Mouse (Mus musculus): ENCODE results near the gene Uvssa. TPM values are rescaled to one million over a fixed set of nuclear protein-coding genes. Genes with fewer than 3 reads are reported as not detected.

Gene Uvssa
- polyA plus RNA-seq, 1 experiment from 2014 or later: 12.0 TPM

DNA sequence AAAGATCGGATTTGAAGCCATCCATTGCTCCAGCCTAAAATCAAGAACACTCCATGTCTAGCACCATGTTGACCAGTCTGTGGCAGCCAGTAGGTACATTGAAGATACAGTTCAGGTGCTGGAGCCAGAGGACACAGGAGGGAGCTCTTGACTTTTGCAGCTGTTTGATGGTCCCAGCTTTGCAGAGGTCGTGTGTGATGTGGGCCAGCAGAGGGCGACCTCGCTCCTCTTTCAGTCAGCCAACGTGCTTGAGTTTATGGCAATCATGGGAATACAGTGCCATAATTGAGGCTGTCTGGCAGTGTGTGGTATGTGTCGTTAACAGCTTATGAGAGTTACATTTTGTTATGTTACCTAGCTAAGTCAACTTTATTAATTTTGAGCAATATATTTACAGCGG lies 15.5 kb downstream of the Uvssa start:
- Histone ChIP-seq H3K4me1 (ENCODE audit: control insufficient read depth, insufficient read depth, low read length) (no peaks in the 10 kb centered on the region), H3K9me3 (ENCODE audit: control insufficient read depth, low read depth, low read length) (no peaks in the 10 kb centered on the region), H3K27ac (ENCODE audit: low read length) (no peak overlapping the region), H3K4me3 (ENCODE audit: low read depth, low read length) (no peak overlapping the region), H3K27me3 (ENCODE audit: control insufficient read depth, insufficient read depth, low read length) (no peaks in the 10 kb centered on the region), H3K9ac (replicated peaks; ENCODE audit: low read depth, low read length) (no peak overlapping the region), H3K36me3 (ENCODE audit: control insufficient read depth, insufficient read depth, low read length) (peaks cover 9% of the 10 kb centered on the region), H3K4me2 (replicated peaks; ENCODE audit: low read depth, low read length) (no peak overlapping the region)
- WGBS: 18% methylated on average over 7 of the region's 7 CpGs
- ATAC-seq (ENCODE audit: insufficient number of reproducible peaks, insufficient read depth, low FRiP score, low read depth): no peak

GRCm38 (mm10) chr5:33395693-33396092 lies 17.3 kb downstream of the Uvssa start:
- ATAC-seq (ENCODE audit: insufficient number of reproducible peaks, insufficient read depth, low FRiP score, low read depth): no peak
- H3K27me3 ChIP-seq (ENCODE audit: control insufficient read depth, insufficient read depth, low read length): no peaks in the 10 kb centered on the region
- no peaks in the 10 kb centered on the region for H3K9me3 ChIP-seq (ENCODE audit: control insufficient read depth, low read depth, low read length)
- peaks cover 6% of the 10 kb centered on the region; the same call in 1 of the 2 replicates for H3K36me3 ChIP-seq (ENCODE audit: control insufficient read depth, insufficient read depth, low read length)
- H3K27ac ChIP-seq (ENCODE audit: low read length): no peak overlapping the region
- 86% methylated on average over 11 of the region's 11 CpGs for WGBS
- no peak overlapping the region for H3K4me2 ChIP-seq (replicated peaks; ENCODE audit: low read depth, low read length)
- H3K9ac ChIP-seq (replicated peaks; ENCODE audit: low read depth, low read length): no peak overlapping the region
- no peaks in the 10 kb centered on the region for H3K4me1 ChIP-seq (ENCODE audit: control insufficient read depth, insufficient read depth, low read length)
- no peak overlapping the region for H3K4me3 ChIP-seq (ENCODE audit: low read depth, low read length)

DNA sequence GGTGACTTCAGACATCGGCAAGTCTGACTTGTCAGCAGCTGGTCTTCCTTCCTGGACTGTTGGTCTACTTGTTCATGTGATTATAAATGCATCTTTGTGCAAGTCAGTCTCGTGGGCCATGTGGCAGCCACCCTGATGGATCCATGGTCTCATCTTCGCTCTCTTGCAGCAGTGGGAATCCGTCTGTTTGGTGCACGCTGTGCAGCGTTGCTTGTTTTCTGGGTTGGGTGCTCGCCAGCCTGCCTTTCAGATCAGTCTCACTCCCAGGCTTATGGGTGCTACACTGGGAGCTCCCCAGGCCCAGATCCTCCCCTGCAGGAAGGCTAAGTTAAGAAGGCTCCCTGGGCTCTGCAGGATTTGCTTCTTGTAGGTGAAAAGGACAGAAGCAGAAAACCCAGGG lies 18.5 kb downstream of the Uvssa start:
- no peak for ATAC-seq (ENCODE audit: insufficient number of reproducible peaks, insufficient read depth, low FRiP score, low read depth)
- H3K27me3 ChIP-seq (ENCODE audit: control insufficient read depth, insufficient read depth, low read length): no peaks in the 10 kb centered on the region
- H3K36me3 ChIP-seq (ENCODE audit: control insufficient read depth, insufficient read depth, low read length): peaks cover 4% of the 10 kb centered on the region; the same call in 1 of the 2 replicates
- H3K4me2 ChIP-seq (replicated peaks; ENCODE audit: low read depth, low read length): no peak overlapping the region
- no peak overlapping the region for H3K27ac ChIP-seq (ENCODE audit: low read length)
- no peak overlapping the region for H3K9ac ChIP-seq (replicated peaks; ENCODE audit: low read depth, low read length)
- no peak overlapping the region for H3K4me3 ChIP-seq (ENCODE audit: low read depth, low read length)
- WGBS: 79% methylated on average over 7 of the region's 7 CpGs
- H3K4me1 ChIP-seq (ENCODE audit: control insufficient read depth, insufficient read depth, low read length): no peaks in the 10 kb centered on the region
- no peaks in the 10 kb centered on the region for H3K9me3 ChIP-seq (ENCODE audit: control insufficient read depth, low read depth, low read length)

- Histone ChIP-seq H3K27me3 (ENCODE audit: control insufficient read depth, insufficient read depth, low read length) (no peaks in the 10 kb centered on the region), H3K4me2 (replicated peaks; ENCODE audit: low read depth, low read length) (no peak overlapping the region), H3K9ac (replicated peaks; ENCODE audit: low read depth, low read length) (no peak overlapping the region), H3K9me3 (ENCODE audit: control insufficient read depth, low read depth, low read length) (no peaks in the 10 kb centered on the region), H3K4me3 (ENCODE audit: low read depth, low read length) (no peak overlapping the region), H3K27ac (ENCODE audit: low read length) (no peak overlapping the region), H3K36me3 (ENCODE audit: control insufficient read depth, insufficient read depth, low read length) (no peaks in the 10 kb centered on the region), H3K4me1 (ENCODE audit: control insufficient read depth, insufficient read depth, low read length) (no peaks in the 10 kb centered on the region)
- WGBS: 55% methylated on average over 12 of the region's 12 CpGs
- ATAC-seq (ENCODE audit: insufficient number of reproducible peaks, insufficient read depth, low FRiP score, low read depth): no peak
Observed at GRCm38 (mm10) chr5:33400819-33401218, 22.5 kb downstream of the Uvssa start.

DNA sequence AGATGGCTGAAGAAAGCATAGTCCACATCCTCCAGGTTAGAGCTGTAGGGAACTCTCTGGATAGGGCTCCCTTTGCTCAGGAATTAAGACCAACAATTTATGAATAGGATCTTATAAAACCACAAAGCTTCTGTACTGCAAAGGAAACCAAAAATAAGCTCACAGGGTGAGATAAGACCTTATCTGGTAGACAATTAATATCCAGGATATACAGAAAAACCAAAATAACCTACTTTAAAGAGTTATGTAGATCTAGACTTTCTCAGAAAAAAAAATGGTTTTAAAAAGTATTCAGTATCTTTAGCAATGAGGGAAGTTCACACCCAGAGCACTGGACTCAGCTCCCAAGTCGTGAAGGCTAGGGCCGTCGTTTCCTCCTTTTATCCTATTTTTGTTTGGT lies 42.0 kb downstream of the Uvssa start:
- no peak for ATAC-seq (ENCODE audit: insufficient number of reproducible peaks, insufficient read depth, low FRiP score, low read depth)
- no peaks in the 10 kb centered on the region for H3K36me3 ChIP-seq (ENCODE audit: control insufficient read depth, insufficient read depth, low read length)
- no peaks in the 10 kb centered on the region for H3K4me1 ChIP-seq (ENCODE audit: control insufficient read depth, insufficient read depth, low read length)
- no peak overlapping the region for H3K27ac ChIP-seq (ENCODE audit: low read length)
- no peaks in the 10 kb centered on the region for H3K27me3 ChIP-seq (ENCODE audit: control insufficient read depth, insufficient read depth, low read length)
- no peak overlapping the region for H3K9ac ChIP-seq (replicated peaks; ENCODE audit: low read depth, low read length)
- WGBS: 68% methylated on average over 3 of the region's 3 CpGs
- no peak overlapping the region for H3K4me3 ChIP-seq (ENCODE audit: low read depth, low read length)
- no peak overlapping the region for H3K4me2 ChIP-seq (replicated peaks; ENCODE audit: low read depth, low read length)
- no peaks in the 10 kb centered on the region for H3K9me3 ChIP-seq (ENCODE audit: control insufficient read depth, low read depth, low read length)

- H3K4me1 ChIP-seq (ENCODE audit: control insufficient read depth, insufficient read depth, low read length): peaks cover 5% of the 10 kb centered on the region; the same call in 1 of the 2 replicates
- no peak overlapping the region for H3K4me3 ChIP-seq (ENCODE audit: low read depth, low read length)
- H3K36me3 ChIP-seq (ENCODE audit: control insufficient read depth, insufficient read depth, low read length): no peaks in the 10 kb centered on the region
- no peaks in the 10 kb centered on the region for H3K9me3 ChIP-seq (ENCODE audit: control insufficient read depth, low read depth, low read length)
- H3K9ac ChIP-seq (replicated peaks; ENCODE audit: low read depth, low read length): no peak overlapping the region
- H3K27ac ChIP-seq (ENCODE audit: low read length): no peak overlapping the region
- no peak for ATAC-seq (ENCODE audit: insufficient number of reproducible peaks, insufficient read depth, low FRiP score, low read depth)
- peaks cover 45% of the 10 kb centered on the region for H3K27me3 ChIP-seq (ENCODE audit: control insufficient read depth, insufficient read depth, low read length)
- H3K4me2 ChIP-seq (replicated peaks; ENCODE audit: low read depth, low read length): no peak overlapping the region
Observed at GRCm38 (mm10) chr5:33427461-33427860, 49.1 kb downstream of the Uvssa start.

- 4% methylated on average over 16 of the region's 16 CpGs for WGBS
- Histone ChIP-seq H3K4me1 (ENCODE audit: control insufficient read depth, insufficient read depth, low read length) (peaks cover 14% of the 10 kb centered on the region), H3K36me3 (ENCODE audit: control insufficient read depth, insufficient read depth, low read length) (no peaks in the 10 kb centered on the region), H3K9ac (replicated peaks; ENCODE audit: low read depth, low read length) (no peak overlapping the region), H3K4me3 (ENCODE audit: low read depth, low read length) (no peak overlapping the region), H3K4me2 (replicated peaks; ENCODE audit: low read depth, low read length) (no peak overlapping the region), H3K27ac (ENCODE audit: low read length) (no peak overlapping the region), H3K9me3 (ENCODE audit: control insufficient read depth, low read depth, low read length) (no peaks in the 10 kb centered on the region), H3K27me3 (ENCODE audit: control insufficient read depth, insufficient read depth, low read length) (peaks cover 71% of the 10 kb centered on the region)
- ATAC-seq (ENCODE audit: insufficient number of reproducible peaks, insufficient read depth, low FRiP score, low read depth): no peak
Observed at GRCm38 (mm10) chr5:33430106-33430505, 51.8 kb downstream of the Uvssa start.

- H3K9ac ChIP-seq (replicated peaks; ENCODE audit: low read depth, low read length): no peak overlapping the region
- no peak overlapping the region for H3K27ac ChIP-seq (ENCODE audit: low read length)
- peak overlapping the region; percentile 34; the same call in 1 of the 2 replicates for H3K4me2 ChIP-seq (replicated peaks; ENCODE audit: low read depth, low read length)
- no peak for ATAC-seq (ENCODE audit: insufficient number of reproducible peaks, insufficient read depth, low FRiP score, low read depth)
- H3K27me3 ChIP-seq (ENCODE audit: control insufficient read depth, insufficient read depth, low read length): peaks cover 76% of the 10 kb centered on the region
- peaks cover 14% of the 10 kb centered on the region for H3K4me1 ChIP-seq (ENCODE audit: control insufficient read depth, insufficient read depth, low read length)
- peak overlapping the region; percentile 13 for H3K4me3 ChIP-seq (ENCODE audit: low read depth, low read length)
- WGBS: under 1% methylated on average over 57 of the region's 64 CpGs
- no peaks in the 10 kb centered on the region for H3K9me3 ChIP-seq (ENCODE audit: control insufficient read depth, low read depth, low read length)
- H3K36me3 ChIP-seq (ENCODE audit: control insufficient read depth, insufficient read depth, low read length): no peaks in the 10 kb centered on the region
Observed at GRCm38 (mm10) chr5:33430511-33431172, 52.3 kb downstream of the Uvssa start.

Data from stomach, embryonic 14.5 days (tissue).